Mouse (Mus musculus) spleen, postnatal 14 days (tissue): Measurements from ENCODE around the gene Lrp5.

Experiments
- DNase-seq, 2 experiments: peaks; one replicate each; pipeline ENCODE4 v3.0.0; 2021 to 2022; ENCODE audit warnings: low spot score in 2 of 2

Lrp5 gene

GRCm38 (mm10) chr19:3612534-3613273 is 73.7 kb downstream of the Lrp5 start:
- DNase-seq: no peak

- DNase-seq: no peak
Measured at GRCm38 (mm10) chr19:3611730-3612129, 74.6 kb downstream of the Lrp5 start.

- DNase-seq: no peak
Measured at GRCm38 (mm10) chr19:3610886-3611285, 75.5 kb downstream of the Lrp5 start.

- DNase-seq: no peak
Measured at GRCm38 (mm10) chr19:3609826-3610225, 76.5 kb downstream of the Lrp5 start.

- DNase-seq: no peak
Measured at GRCm38 (mm10) chr19:3594316-3594715, 92.0 kb downstream of the Lrp5 start.

- no peak for DNase-seq
Measured at GRCm38 (mm10) chr19:3593379-3594055, 92.8 kb downstream of the Lrp5 start.

GRCm38 (mm10) chr19:3589968-3590367 is 96.4 kb downstream of the Lrp5 start:
- no peak for DNase-seq

GRCm38 (mm10) chr19:3589547-3589946 is 96.8 kb downstream of the Lrp5 start:
- DNase-seq: no peak

- DNase-seq: peak in 1 of 2 experiments; percentile 39
Measured at GRCm38 (mm10) chr19:3587729-3588128, 98.6 kb downstream of the Lrp5 start.

GRCm38 (mm10) chr19:3586540-3586939 is 99.8 kb downstream of the Lrp5 start:
- DNase-seq: peak; percentile 28 to 48

GRCm38 (mm10) chr19:3586026-3586425 is 100.3 kb downstream of the Lrp5 start:
- no peak for DNase-seq

GRCm38 (mm10) chr19:3581326-3581725 is 105.0 kb downstream of the Lrp5 start:
- DNase-seq: peak in 1 of 2 experiments; percentile 22

- DNase-seq: no peak
Measured at GRCm38 (mm10) chr19:3577911-3578290, 108.5 kb downstream of the Lrp5 start.

- DNase-seq: no peak
Measured at GRCm38 (mm10) chr19:3577265-3577910, 109.0 kb downstream of the Lrp5 start.

GRCm38 (mm10) chr19:3576451-3577264 is 109.7 kb downstream of the Lrp5 start:
- no peak for DNase-seq

- peak; percentile 94 to 96 for DNase-seq
Measured at GRCm38 (mm10) chr19:3575632-3576384, 110.6 kb downstream of the Lrp5 start, which contains the start of gene Ppp6r3. TSS of gene Ppp6r3 (minus strand) at chr19:3575749.

GRCm38 (mm10) chr19:3575276-3575631 is 111.1 kb downstream of the Lrp5 start:
- no peak for DNase-seq

GRCm38 (mm10) chr19:3574593-3575094 is 111.7 kb downstream of the Lrp5 start:
- DNase-seq: no peak

GRCm38 (mm10) chr19:3564309-3564708 is 122.1 kb downstream of the Lrp5 start:
- no peak for DNase-seq

GRCm38 (mm10) chr19:3562752-3563151 is 123.6 kb downstream of the Lrp5 start:
- no peak for DNase-seq

GRCm38 (mm10) chr19:3562298-3562697 is 124.1 kb downstream of the Lrp5 start:
- no peak for DNase-seq
